Mouse (Mus musculus) erythroblast, embryonic 14.5 days (primary cell): ENCODE data around the gene Stmnd1.

Experiments used
- GATA1 ChIP-seq: IDR thresholded peaks from 2 replicates; pipeline ENCODE4 v1.6.1; 2012; ENCODE audit warnings: low read length, inconsistent platforms, mixed read lengths
- TAL1 ChIP-seq: IDR thresholded peaks from 3 replicates; pipeline ENCODE4 v1.6.1; 2012; ENCODE audit warnings: low read length, inconsistent platforms, mixed read lengths

- no peak for TF ChIP-seq GATA1
- no peak for TF ChIP-seq TAL1
Observed at GRCm38 (mm10) chr13:46315165-46315564, 41.6 kb downstream of the Stmnd1 start.
